Mouse (Mus musculus): ENCODE measurements around the gene Ndufa7. TPM values are rescaled to one million over a fixed set of nuclear protein-coding genes. Genes with fewer than 3 reads are reported as not detected.
A peak's percentile ranks its signal among the peaks of the same experiment; 100 is the strongest.

The Ndufa7 gene
- total and polyA plus RNA-seq, 2 experiments from 2014 or later = 258 to 529 TPM

DNA sequence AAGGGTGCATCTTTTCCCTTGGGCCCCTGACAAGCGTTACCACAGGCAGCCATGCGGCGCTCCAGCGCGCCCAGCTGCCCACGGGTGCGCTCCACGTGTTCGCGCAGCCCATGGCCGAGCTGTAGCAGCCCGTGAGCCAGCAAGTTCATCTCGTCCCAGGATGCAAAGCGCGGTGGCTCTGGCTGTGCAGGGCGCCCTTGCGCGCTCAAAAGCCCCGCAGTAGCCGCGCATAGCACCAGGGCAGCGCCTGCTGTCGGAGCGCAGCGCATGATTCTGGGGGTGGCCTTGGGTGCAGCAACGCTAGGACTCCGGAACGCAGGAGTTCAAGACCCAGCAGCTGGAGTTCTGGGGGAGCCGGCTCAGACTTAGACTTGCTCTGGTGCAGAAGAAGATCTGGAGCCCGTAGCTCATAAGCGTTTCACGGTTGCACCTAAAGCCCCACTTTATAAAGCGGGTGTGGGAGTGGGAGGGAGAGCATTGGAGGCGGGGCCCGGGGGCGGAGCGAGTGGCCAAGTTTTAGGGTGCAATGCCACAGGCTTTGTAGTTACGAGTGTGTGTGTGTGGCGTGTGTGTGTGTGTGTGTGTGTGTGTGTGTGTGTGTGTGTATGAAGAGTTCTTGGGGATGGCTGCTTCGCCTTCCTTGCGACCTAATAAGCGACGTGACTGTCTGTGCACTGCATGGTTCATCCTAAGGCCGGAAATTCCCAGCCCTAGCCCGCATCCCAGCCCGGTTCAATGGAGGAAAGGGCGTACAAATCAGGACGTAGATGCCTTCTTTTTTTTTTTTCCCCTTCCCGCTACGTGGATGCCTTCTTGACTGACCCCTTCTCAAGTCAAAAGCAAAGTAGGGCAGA lies 43.0 kb upstream of the Ndufa7 start, which contains the start of gene Angptl4:
Gene Angptl4, minus strand, starts transcription at position 707 of the 854 bp plus-strand sequence.
- H3K9ac ChIP-seq = peak within 1 kb of the TSS; percentile 29; the same call in 1 of the 2 replicates
- peak within 1 kb of the TSS; percentile 83 for H3K4me2 ChIP-seq (ENCODE audit: low read depth)
- no peaks in the 10 kb centered on the region for H3K36me3 ChIP-seq (ENCODE audit: insufficient read depth)
- TF ChIP-seq CTCF (IDR thresholded peaks at IDR 0.05; ENCODE audit: low read depth) = no peak
- 2% methylated on average over 50 of the region's 50 CpGs for WGBS
- H3K9me3 ChIP-seq (ENCODE audit: low read length) = no peaks in the 10 kb centered on the region
- DNase-seq = peak; percentile 46
- H3K27ac ChIP-seq (ENCODE audit: low read depth, low read length) = 0 out of 2 replicates have a peak within 1 kb of the TSS, but pooled peaks have one; percentile 45
- peak within 1 kb of the TSS; percentile 41 for H3K4me3 ChIP-seq (ENCODE audit: low read depth, low read length)
- peak; percentile 86 for ATAC-seq
- no peaks in the 10 kb centered on the region; the same call in 1 of the 2 replicates for H3K4me1 ChIP-seq (ENCODE audit: insufficient read depth)
- H3K27me3 ChIP-seq (ENCODE audit: insufficient read depth, low read length) = no peaks in the 10 kb centered on the region

DNA sequence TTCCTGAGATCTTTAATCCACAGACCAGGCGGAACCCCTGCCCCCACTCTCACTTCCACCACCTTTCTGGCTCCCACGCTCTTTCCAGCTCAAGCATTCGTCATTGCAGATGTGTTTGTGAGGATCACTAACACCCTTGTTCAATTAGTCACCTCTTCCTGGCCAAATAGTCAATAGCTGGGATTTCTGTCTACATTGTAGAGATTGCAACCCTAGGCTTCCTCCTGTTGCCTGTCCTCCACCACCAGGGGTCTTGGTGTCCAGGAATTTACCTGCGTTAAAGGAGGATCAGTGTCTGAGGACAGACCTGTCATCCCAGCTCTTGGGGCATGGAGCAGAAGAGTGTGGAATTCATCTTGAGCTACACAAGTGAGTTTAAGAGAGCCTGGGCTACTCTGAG lies 42.3 kb upstream of the Ndufa7 start:
- Histone ChIP-seq H3K9ac (0 out of 2 replicates have a peak overlapping the region, but pooled peaks have one; percentile 10), H3K4me3 (ENCODE audit: low read depth, low read length) (no peak overlapping the region), H3K36me3 (ENCODE audit: insufficient read depth) (no peaks in the 10 kb centered on the region), H3K9me3 (ENCODE audit: low read length) (no peaks in the 10 kb centered on the region), H3K4me1 (ENCODE audit: insufficient read depth) (no peaks in the 10 kb centered on the region; the same call in 1 of the 2 replicates), H3K27ac (ENCODE audit: low read depth, low read length) (no peak overlapping the region), H3K4me2 (ENCODE audit: low read depth) (peak overlapping the region; percentile 83), H3K27me3 (ENCODE audit: insufficient read depth, low read length) (no peaks in the 10 kb centered on the region)
- ATAC-seq (no peak), DNase-seq (no peak)
- TF ChIP-seq CTCF (IDR thresholded peaks at IDR 0.05; ENCODE audit: low read depth) = peak; percentile 25
- 40% methylated on average over 4 of the region's 4 CpGs for WGBS

DNA sequence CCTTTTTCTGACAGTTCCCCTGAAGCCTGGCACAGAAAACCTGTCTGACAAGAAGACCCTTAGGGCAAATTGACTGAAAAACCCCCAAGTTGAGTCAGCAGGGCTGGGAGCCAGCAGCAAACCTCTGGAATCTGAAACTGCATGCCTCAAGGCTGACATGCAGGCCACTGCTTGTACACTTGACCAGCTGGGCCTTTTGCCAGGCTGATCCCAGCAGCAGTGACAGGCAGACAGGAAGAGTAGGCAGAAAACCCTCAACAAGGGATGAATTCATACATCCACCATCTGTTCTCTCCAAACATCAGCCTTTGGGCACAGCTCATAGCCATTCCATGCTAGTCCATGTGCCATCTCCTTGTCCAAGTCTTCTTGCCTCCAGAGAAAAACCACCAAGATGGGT lies 41.0 kb upstream of the Ndufa7 start:
- no peak overlapping the region for H3K9ac ChIP-seq
- DNase-seq (no peak), ATAC-seq (no peak)
- H3K27me3 ChIP-seq (ENCODE audit: insufficient read depth, low read length) = no peaks in the 10 kb centered on the region
- no peaks in the 10 kb centered on the region; the same call in 1 of the 2 replicates for H3K4me1 ChIP-seq (ENCODE audit: insufficient read depth)
- no peak overlapping the region for H3K27ac ChIP-seq (ENCODE audit: low read depth, low read length)
- no peak for TF ChIP-seq CTCF (IDR thresholded peaks at IDR 0.05; ENCODE audit: low read depth)
- H3K4me3 ChIP-seq (ENCODE audit: low read depth, low read length) = no peak overlapping the region
- H3K4me2 ChIP-seq (ENCODE audit: low read depth) = no peak overlapping the region
- no peaks in the 10 kb centered on the region for H3K9me3 ChIP-seq (ENCODE audit: low read length)
- no peaks in the 10 kb centered on the region for H3K36me3 ChIP-seq (ENCODE audit: insufficient read depth)

DNA sequence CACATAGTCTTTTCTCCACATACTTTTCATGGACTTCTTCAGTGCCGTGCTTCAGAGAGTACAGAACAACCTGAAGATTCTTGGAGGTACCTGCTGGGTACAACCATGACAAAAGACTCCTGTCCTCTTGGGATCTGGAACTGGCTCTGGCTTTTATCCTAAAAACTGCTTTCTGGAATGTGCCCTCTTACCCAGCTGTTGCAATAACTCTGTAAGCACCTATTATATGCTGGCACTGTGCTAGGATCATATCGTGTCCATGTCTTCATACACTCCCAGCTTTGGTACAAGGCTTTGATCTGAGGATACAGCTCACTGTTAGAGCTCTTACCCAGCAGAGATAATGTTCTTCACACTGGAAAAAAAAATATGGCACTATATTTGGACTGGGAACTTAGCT lies 39.4 kb upstream of the Ndufa7 start:
- DNase-seq (no peak), ATAC-seq (no peak)
- WGBS = 93% methylated on average over 2 of the region's 2 CpGs
- no peak overlapping the region for H3K4me3 ChIP-seq (ENCODE audit: low read depth, low read length)
- H3K4me2 ChIP-seq (ENCODE audit: low read depth) = no peak overlapping the region
- H3K4me1 ChIP-seq (ENCODE audit: insufficient read depth) = no peaks in the 10 kb centered on the region
- H3K27ac ChIP-seq (ENCODE audit: low read depth, low read length) = no peak overlapping the region
- no peak for TF ChIP-seq CTCF (IDR thresholded peaks at IDR 0.05; ENCODE audit: low read depth)
- H3K36me3 ChIP-seq (ENCODE audit: insufficient read depth) = no peaks in the 10 kb centered on the region
- H3K27me3 ChIP-seq (ENCODE audit: insufficient read depth, low read length) = no peaks in the 10 kb centered on the region
- no peaks in the 10 kb centered on the region for H3K9me3 ChIP-seq (ENCODE audit: low read length)
- H3K9ac ChIP-seq = no peak overlapping the region

DNA sequence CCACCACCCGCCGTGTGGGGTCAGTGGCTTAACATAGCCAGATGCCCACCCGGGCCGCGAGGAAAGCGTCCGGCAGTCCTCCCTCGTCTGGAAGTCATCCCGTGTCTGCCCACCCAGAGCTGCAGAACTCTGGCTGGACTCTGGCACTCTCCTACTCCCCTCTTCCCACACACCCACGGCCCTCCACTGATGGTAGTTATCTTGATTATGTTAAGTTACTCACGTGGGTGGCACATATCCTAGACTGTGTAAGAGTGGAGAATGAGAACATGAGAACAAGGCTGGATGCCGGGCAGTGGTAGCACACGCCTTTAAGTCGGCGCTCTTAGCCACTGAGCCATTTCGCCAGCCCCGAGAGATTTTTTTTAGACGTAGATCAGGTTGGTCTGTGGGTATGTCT lies 38.0 kb upstream of the Ndufa7 start:
- DNase-seq (no peak), ATAC-seq (no peak)
- no peak overlapping the region for H3K4me3 ChIP-seq (ENCODE audit: low read depth, low read length)
- H3K9ac ChIP-seq = no peak overlapping the region
- no peak overlapping the region for H3K4me2 ChIP-seq (ENCODE audit: low read depth)
- WGBS = 85% methylated on average over 18 of the region's 18 CpGs
- H3K27me3 ChIP-seq (ENCODE audit: insufficient read depth, low read length) = no peaks in the 10 kb centered on the region
- no peaks in the 10 kb centered on the region for H3K4me1 ChIP-seq (ENCODE audit: insufficient read depth)
- H3K9me3 ChIP-seq (ENCODE audit: low read length) = no peaks in the 10 kb centered on the region
- H3K27ac ChIP-seq (ENCODE audit: low read depth, low read length) = no peak overlapping the region
- H3K36me3 ChIP-seq (ENCODE audit: insufficient read depth) = no peaks in the 10 kb centered on the region
- no peak for TF ChIP-seq CTCF (IDR thresholded peaks at IDR 0.05; ENCODE audit: low read depth)

DNA sequence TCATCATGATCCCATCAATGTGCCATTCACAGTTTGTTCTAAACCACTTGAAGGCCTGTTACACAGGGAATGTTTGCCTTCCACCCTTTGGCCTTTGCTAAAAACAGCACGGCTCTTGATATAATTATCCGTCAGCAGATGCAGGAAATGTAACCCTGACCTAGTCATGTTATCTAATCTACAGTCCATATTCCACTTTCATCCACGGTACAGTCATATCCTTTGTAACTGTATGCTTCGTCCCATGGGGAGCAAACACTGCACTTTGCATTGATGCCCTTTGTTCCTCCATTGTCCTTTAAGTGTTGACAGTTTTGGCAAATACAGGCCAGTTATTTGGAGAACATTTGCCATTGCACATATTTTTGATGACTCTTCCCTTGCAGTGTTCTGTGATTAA lies 35.6 kb upstream of the Ndufa7 start:
- H3K4me3 ChIP-seq (ENCODE audit: low read depth, low read length) = no peak overlapping the region
- H3K27ac ChIP-seq (ENCODE audit: low read depth, low read length) = no peak overlapping the region
- no peak overlapping the region for H3K9ac ChIP-seq
- WGBS = 82% methylated on average over 4 of the region's 4 CpGs
- no peaks in the 10 kb centered on the region for H3K9me3 ChIP-seq (ENCODE audit: low read length)
- TF ChIP-seq CTCF (IDR thresholded peaks at IDR 0.05; ENCODE audit: low read depth) = no peak
- H3K36me3 ChIP-seq (ENCODE audit: insufficient read depth) = no peaks in the 10 kb centered on the region
- ATAC-seq (no peak), DNase-seq (no peak)
- no peaks in the 10 kb centered on the region for H3K4me1 ChIP-seq (ENCODE audit: insufficient read depth)
- H3K4me2 ChIP-seq (ENCODE audit: low read depth) = no peak overlapping the region
- no peaks in the 10 kb centered on the region for H3K27me3 ChIP-seq (ENCODE audit: insufficient read depth, low read length)

DNA sequence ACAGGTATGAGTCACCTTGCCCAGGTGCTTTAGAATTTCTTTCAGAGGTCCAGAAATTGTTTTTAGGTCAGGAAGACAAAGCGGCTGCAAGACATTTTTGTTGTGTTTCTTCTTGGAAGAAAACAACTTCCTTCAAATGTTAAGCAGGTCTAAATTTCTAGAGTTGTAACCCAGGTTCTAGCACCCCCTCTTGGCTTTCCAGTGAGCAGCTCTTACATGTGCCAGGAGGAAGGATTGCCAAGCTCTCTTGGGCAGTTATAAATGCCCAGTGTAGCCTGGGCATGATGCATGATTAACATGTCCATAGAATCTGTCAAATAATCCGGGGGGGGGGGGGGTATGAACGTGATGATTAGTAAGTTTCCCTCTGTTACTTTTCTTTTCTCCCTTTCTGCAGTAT lies 26.1 kb upstream of the Ndufa7 start:
- Histone ChIP-seq H3K9ac (no peak overlapping the region), H3K9me3 (ENCODE audit: low read length) (no peaks in the 10 kb centered on the region), H3K27ac (ENCODE audit: low read depth, low read length) (no peak overlapping the region), H3K27me3 (ENCODE audit: insufficient read depth, low read length) (no peaks in the 10 kb centered on the region), H3K36me3 (ENCODE audit: insufficient read depth) (no peaks in the 10 kb centered on the region), H3K4me2 (ENCODE audit: low read depth) (no peak overlapping the region), H3K4me1 (ENCODE audit: insufficient read depth) (no peaks in the 10 kb centered on the region), H3K4me3 (ENCODE audit: low read depth, low read length) (no peak overlapping the region)
- DNase-seq (peak; percentile 31), ATAC-seq (no peak)
- TF ChIP-seq CTCF (IDR thresholded peaks at IDR 0.05; ENCODE audit: low read depth) = peak; percentile 27; the same call in 1 of the 2 replicates
- 40% methylated on average over 3 of the region's 3 CpGs for WGBS
